Mouse (Mus musculus) small intestine, adult 2 months (tissue): ENCODE data around the gene Trim66.

ENCODE experiments used
- CTCF ChIP-seq: fragments of 200-500 bp; IDR thresholded peaks from 2 replicates; pipeline ENCODE4 v1.5.1; 2012; ENCODE audit warnings: low read depth, mild to moderate bottlenecking, control low read depth, inconsistent platforms, low read length, moderate library complexity, mixed read lengths; ENCODE audit not compliant: insufficient replicate concordance, insufficient read length; ENCODE audit errors: extremely low read depth
- POLR2A ChIP-seq: fragments of 200-500 bp; IDR thresholded peaks from 2 replicates; pipeline ENCODE4 v1.6.1; 2012; ENCODE audit warnings: low read depth, mild to moderate bottlenecking, control low read depth, inconsistent platforms, low read length, moderate library complexity

GRCm38 (mm10) chr7:109508034-109508433, at the start of gene Trim66:
- TF ChIP-seq CTCF (no peak), POLR2A (no peak)
